Mouse (Mus musculus) E14TG2a.4 (cell line): Measurements from ENCODE around the gene Kif18a.
A peak's percentile ranks its signal among the peaks of the same experiment; 100 is the strongest.

Source experiments
- H3K27me3 ChIP-seq: 2 replicates; pipeline ENCODE4 v1.6.1; 2014; ENCODE audit warnings: low read length, control low read depth; ENCODE audit not compliant: insufficient read depth
- H3K36me3 ChIP-seq: 2 replicates; pipeline ENCODE4 v1.6.1; 2014; ENCODE audit warnings: low read length, control low read depth; ENCODE audit not compliant: insufficient read depth
- H3K4me1 ChIP-seq: replicated peaks from 2 replicates; pipeline ENCODE4 v1.6.1; 2014; ENCODE audit warnings: low read depth, low read length, control low read depth
- H3K4me3 ChIP-seq: replicated peaks from 2 replicates; pipeline ENCODE4 v1.5.1; 2014; ENCODE audit warnings: mild to moderate bottlenecking, low read length
- H3K9me3 ChIP-seq: 2 replicates; pipeline ENCODE4 v1.6.1; 2014; ENCODE audit warnings: low read length, control low read depth
- CTCF ChIP-seq: conservative IDR thresholded peaks from 2 replicates; pipeline ENCODE4 v1.5.1; 2014; ENCODE audit warnings: low read length
- NANOG ChIP-seq: IDR thresholded peaks from 2 replicates; pipeline ENCODE4 v1.6.1; 2014; ENCODE audit warnings: borderline replicate concordance, low read length, mixed read lengths
- POU5F1 ChIP-seq: IDR thresholded peaks from 2 replicates; pipeline ENCODE4 v1.6.1; 2014; ENCODE audit warnings: low read length, borderline replicate concordance

The Kif18a gene

DNA sequence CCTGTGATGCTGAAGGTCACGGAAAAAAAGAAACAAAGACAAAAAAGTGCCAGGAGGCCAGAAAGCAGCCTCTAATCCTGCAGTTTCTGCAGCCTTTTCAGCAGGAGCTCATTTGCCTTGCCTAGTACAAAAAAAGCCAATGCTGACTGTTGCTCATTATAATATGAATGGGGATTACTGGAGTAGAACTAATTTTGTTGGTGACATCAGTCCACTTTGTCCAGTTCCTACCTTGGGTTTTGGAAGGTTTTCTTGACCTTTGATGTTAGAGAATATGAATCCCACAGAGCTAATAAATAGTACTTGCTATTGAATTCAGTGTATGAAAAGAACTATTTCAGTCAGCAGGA, 778 bp downstream of the Kif18a start:
- H3K4me3 ChIP-seq, result peak overlapping the region; percentile 87
- peaks cover 56% of the 10 kb centered on the region for H3K4me1 ChIP-seq
- H3K9me3 ChIP-seq, result no peaks in the 10 kb centered on the region
- H3K36me3 ChIP-seq, result peaks cover 9% of the 10 kb centered on the region
- no peaks in the 10 kb centered on the region for H3K27me3 ChIP-seq
- TF ChIP-seq NANOG, result no peak
- no peak for TF ChIP-seq CTCF
- no peak for TF ChIP-seq POU5F1

DNA sequence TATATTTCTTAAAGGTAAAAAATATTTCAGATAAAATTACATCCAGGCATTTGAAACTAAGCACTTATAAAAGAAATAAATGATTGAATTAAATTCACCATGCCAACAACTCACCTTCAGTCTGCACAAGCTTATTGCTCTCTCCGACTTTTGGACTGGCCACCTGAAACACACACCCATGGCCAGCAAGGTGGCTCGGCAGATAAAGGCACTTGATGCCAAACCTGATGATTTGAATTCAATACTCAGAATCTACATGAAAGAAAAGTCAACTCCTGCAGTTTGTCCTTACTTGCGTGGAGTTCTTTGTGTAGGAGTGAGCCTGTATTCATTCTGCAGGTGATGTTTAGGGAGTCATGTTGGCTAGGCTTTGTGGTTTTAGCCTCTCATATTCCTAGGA, 3.6 kb downstream of the Kif18a start:
- Histone ChIP-seq H3K27me3 (no peaks in the 10 kb centered on the region), H3K4me1 (peaks cover 49% of the 10 kb centered on the region), H3K36me3 (peaks cover 34% of the 10 kb centered on the region), H3K4me3 (no peak overlapping the region), H3K9me3 (no peaks in the 10 kb centered on the region)
- TF ChIP-seq CTCF, result no peak
- TF ChIP-seq NANOG, result no peak
- no peak for TF ChIP-seq POU5F1

DNA sequence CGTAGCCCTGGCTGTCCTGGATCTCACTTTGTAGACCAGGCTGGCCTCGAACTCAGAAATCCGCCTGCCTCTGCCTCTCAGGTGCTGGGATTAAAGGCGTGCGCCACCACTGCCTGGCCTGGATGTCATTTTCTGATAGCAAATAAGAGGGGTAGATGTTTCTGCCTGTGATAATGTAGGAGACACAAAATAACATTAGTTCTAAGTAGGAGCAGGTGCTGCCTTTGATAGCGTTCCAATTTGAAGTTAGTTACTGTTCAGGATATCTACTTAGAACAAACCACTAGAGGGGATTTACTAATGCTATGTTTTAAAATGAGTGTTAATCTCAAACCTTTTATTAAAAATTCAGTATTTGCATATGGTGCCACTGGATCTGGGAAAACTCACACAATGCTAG, 8.8 kb downstream of the Kif18a start:
- Histone ChIP-seq H3K9me3 (no peaks in the 10 kb centered on the region), H3K36me3 (peaks cover 81% of the 10 kb centered on the region), H3K4me1 (peaks cover 16% of the 10 kb centered on the region), H3K27me3 (no peaks in the 10 kb centered on the region), H3K4me3 (no peak overlapping the region)
- no peak for TF ChIP-seq CTCF
- TF ChIP-seq POU5F1, result no peak
- no peak for TF ChIP-seq NANOG

DNA sequence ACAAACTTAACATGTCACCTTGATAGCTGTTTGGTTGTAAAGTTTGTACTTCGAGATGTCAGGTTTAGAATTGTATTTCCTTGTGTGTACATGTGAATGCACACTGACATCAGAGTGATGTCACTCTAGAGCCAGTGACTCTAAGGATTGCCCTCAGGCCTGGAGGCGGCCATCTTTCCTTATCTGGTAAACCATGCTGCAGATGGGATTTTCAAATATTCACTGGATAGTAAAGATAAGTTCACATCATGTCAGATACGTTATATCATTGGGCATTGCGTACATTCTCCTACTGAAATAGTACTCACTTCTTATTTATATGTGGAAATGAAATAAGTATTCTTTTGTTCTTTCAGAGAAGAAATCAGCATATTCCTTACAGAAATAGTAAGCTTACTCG, 15.7 kb downstream of the Kif18a start:
- H3K4me3 ChIP-seq, result no peak overlapping the region
- peaks cover 75% of the 10 kb centered on the region for H3K36me3 ChIP-seq
- TF ChIP-seq NANOG, result no peak
- TF ChIP-seq POU5F1, result no peak
- TF ChIP-seq CTCF, result no peak
- no peaks in the 10 kb centered on the region for H3K27me3 ChIP-seq
- no peaks in the 10 kb centered on the region for H3K9me3 ChIP-seq
- H3K4me1 ChIP-seq, result no peaks in the 10 kb centered on the region

DNA sequence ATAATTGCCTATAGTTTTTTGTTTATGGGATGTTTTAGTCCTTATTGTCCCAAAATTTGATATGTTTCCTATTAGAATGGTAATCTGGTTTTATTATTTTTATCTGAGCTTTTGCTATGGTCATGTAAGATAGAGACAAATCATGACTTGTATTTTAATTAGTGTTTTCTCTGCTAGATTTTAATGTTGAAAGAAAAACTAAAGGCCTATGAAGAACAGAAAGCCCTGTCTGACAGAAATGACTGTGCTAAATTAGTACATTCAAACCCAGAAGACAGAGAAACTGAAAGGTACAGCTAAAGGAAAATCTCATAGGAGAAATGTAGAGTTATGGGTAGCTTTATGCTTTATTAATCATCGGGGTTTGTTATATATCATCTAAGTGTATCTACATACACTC, 17.6 kb downstream of the Kif18a start:
- no peaks in the 10 kb centered on the region for H3K27me3 ChIP-seq
- no peaks in the 10 kb centered on the region for H3K4me1 ChIP-seq
- no peak overlapping the region for H3K4me3 ChIP-seq
- no peaks in the 10 kb centered on the region for H3K9me3 ChIP-seq
- TF ChIP-seq POU5F1 (no peak), CTCF (no peak), NANOG (no peak)
- peaks cover 72% of the 10 kb centered on the region for H3K36me3 ChIP-seq

DNA sequence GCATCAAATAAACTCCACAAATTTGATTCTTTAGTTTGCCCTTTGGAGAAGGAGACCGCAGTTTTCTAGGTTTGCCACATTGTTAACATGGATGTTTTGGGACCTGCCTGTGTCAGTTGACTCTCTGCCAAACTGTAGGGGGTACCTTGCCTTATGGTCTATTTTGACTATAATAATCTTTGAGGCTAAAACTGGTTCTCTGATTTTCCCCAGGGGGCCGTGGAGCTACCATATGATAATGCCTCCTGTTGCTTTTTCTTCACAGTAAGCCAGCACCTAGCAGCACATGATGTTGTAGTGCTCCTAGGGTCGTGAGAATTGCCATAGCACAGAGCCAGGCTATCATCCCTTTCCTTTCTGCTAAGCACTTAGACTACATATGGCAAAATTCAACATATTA, 21.7 kb downstream of the Kif18a start:
- no peaks in the 10 kb centered on the region for H3K9me3 ChIP-seq
- peaks cover 76% of the 10 kb centered on the region for H3K36me3 ChIP-seq
- no peak overlapping the region for H3K4me3 ChIP-seq
- no peak for TF ChIP-seq POU5F1
- TF ChIP-seq CTCF, result no peak
- TF ChIP-seq NANOG, result no peak
- H3K27me3 ChIP-seq, result no peaks in the 10 kb centered on the region
- H3K4me1 ChIP-seq, result no peaks in the 10 kb centered on the region

DNA sequence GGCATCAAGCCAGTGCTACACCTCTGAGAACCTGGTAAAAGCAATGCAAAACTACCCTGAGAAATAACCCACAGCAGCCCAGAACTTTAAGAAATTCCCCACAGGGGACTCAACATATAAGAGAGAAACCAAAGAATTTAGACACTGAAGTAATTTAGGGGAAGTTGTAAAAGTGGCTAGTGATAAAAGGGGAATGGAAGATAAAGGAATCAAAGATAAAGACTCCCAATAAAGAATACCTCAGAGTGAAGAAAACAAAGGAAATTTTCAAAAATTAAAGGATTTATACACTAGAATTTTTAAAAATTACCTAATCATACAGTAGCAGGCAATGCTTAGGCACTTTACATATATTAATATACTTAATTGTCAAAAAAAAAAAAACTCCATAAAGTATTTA, 23.1 kb downstream of the Kif18a start:
- Histone ChIP-seq H3K4me3 (no peak overlapping the region), H3K4me1 (no peaks in the 10 kb centered on the region), H3K9me3 (no peaks in the 10 kb centered on the region), H3K27me3 (no peaks in the 10 kb centered on the region), H3K36me3 (peaks cover 71% of the 10 kb centered on the region)
- TF ChIP-seq NANOG (no peak), POU5F1 (no peak), CTCF (no peak)

DNA sequence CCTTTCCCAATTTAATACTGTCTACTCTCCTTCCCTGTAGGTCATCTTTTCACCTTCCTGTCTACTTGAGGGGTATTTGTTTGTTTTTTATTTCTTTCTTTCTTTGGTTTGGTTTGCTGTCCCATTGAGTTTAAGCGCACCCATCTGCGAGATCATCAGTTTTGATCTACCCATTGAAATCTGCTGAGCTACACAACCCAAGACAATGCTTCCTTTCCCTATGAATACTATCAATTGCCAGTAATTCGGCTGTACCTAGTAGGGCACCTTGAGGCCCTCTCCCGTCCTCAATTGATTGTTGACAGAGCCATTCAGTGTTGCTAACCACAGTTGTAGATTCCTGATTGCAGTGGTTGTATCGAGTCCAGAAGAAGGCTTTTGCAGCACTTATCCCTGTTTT, 30.8 kb downstream of the Kif18a start:
- no peak for TF ChIP-seq CTCF
- peak; percentile 96 for TF ChIP-seq NANOG
- peaks cover 42% of the 10 kb centered on the region for H3K4me1 ChIP-seq

DNA sequence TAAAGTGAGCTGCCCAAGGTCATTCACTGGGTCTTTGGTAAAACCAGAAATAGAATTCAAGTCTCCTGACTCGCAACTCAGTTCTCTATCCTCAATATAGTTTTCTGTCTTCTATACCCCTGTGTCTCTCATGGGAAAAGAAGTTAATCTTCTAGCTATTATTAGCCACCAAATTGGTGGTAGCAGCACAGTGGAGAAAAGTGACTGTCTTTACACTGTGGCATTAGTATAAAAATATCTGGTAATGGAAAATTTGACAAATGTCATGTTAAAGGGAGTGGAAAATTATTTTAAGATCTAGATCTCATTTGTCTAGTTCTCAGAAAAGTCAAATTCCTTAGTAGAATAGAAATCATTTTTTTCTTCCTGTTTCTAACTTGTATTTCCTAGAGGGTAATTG, 51.3 kb downstream of the Kif18a start:
- Histone ChIP-seq H3K36me3 (peaks cover 44% of the 10 kb centered on the region), H3K9me3 (no peaks in the 10 kb centered on the region), H3K4me3 (no peak overlapping the region), H3K4me1 (no peaks in the 10 kb centered on the region), H3K27me3 (no peaks in the 10 kb centered on the region)
- no peak for TF ChIP-seq CTCF
- no peak for TF ChIP-seq POU5F1
- TF ChIP-seq NANOG, result no peak

More for the DNA sequence above, 30.8 kb downstream of the Kif18a start:
- Histone ChIP-seq H3K9me3 (no peaks in the 10 kb centered on the region), H3K27me3 (no peaks in the 10 kb centered on the region), H3K36me3 (peaks cover 75% of the 10 kb centered on the region), H3K4me3 (no peak overlapping the region)

DNA sequence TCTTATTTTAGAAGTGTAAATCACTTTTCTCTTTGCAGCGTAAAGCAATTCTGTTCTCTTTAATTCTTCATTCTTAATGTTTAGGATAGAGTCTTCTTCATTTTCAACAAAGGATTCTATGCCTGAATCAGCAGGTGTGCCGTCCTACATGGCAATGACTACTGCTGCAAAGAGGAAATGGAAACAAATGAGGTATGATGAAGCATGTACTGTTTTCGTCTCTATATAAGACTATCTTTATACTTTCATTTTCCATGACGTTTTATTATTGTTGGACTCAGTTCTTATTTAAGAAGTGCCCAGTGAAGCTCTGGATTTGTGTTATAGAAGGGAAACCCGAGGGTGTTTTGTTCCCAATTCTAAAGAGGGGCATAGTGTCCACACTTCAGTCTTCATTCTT, 53.7 kb downstream of the Kif18a start:
- H3K9me3 ChIP-seq, result no peaks in the 10 kb centered on the region
- H3K36me3 ChIP-seq, result peaks cover 54% of the 10 kb centered on the region
- no peaks in the 10 kb centered on the region for H3K27me3 ChIP-seq
- no peak for TF ChIP-seq CTCF
- no peak for TF ChIP-seq NANOG
- TF ChIP-seq POU5F1, result no peak
- H3K4me3 ChIP-seq, result no peak overlapping the region
- no peaks in the 10 kb centered on the region for H3K4me1 ChIP-seq
